Mouse (Mus musculus): Measurements from ENCODE around the gene Rxfp3. TPM values are rescaled to one million over a fixed set of nuclear protein-coding genes. Genes with fewer than 3 reads are reported as not detected.

Rxfp3 gene
- under 1 TPM in 1 of 2 experiments, not detected in 1; 0.08 TPM for total RNA-seq (2021)
- long read RNA-seq, experiment 1, full-length matches to known transcripts, result 1 of 1 reads
- long read RNA-seq, experiment 1, partial matches to known transcripts, result 0 of 1 reads
- long read RNA-seq, experiment 1, other reads (novel, unspliced or antisense), result 0 of 1 reads
- long read RNA-seq, experiment 2, result 0 reads

GRCm38 (mm10) chr15:11037711-11038110 is at the start of gene Rxfp3:
TSS of gene Rxfp3 (minus strand) at chr15:11037991.
- intact Hi-C loops (cut with DNase I; ENCODE audit: low total_unique reads), result loop anchor here (2.0 to 5.0 kb wide), 3 partner anchors 115 to 345 kb away; no protein-coding TSS in a partner anchor
- DNase-seq, result peak; percentile 22

DNA sequence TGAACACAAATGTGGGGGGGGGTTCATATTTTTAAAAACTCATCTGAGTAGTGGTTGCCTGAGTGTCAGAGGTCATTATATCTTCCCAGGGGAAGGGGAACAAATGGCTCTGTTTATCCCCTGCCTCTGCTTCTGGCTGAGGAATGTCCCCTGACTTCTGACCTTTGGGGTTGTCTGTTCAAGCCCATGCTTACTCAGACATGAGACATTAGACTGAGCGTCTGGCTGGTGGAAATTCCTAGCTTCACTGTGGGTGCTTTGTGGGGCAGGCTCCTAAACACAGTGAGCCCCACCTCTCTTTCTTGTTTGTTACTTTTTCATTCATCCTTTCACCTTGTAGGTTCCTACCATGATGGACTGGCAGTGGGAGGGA is 47.2 kb upstream of the Rxfp3 start:
- DNase-seq, result no peak
- intact Hi-C loops (cut with DNase I; ENCODE audit: low total_unique reads), result no loop called here

GRCm38 (mm10) chr15:11084241-11084992 is 46.6 kb upstream of the Rxfp3 start:
- DNase-seq, result no peak
- intact Hi-C loops (cut with DNase I; ENCODE audit: low total_unique reads), result no loop called here

GRCm38 (mm10) chr15:11083678-11084077 is 45.9 kb upstream of the Rxfp3 start:
- intact Hi-C loops (cut with DNase I; ENCODE audit: low total_unique reads), result no loop called here
- DNase-seq, result no peak

GRCm38 (mm10) chr15:11082961-11083569 is 45.3 kb upstream of the Rxfp3 start:
- intact Hi-C loops (cut with DNase I; ENCODE audit: low total_unique reads), result no loop called here

GRCm38 (mm10) chr15:11075726-11076361 is 38.1 kb upstream of the Rxfp3 start:
- no peak for DNase-seq
- intact Hi-C loops (cut with DNase I; ENCODE audit: low total_unique reads), result no loop called here

More at GRCm38 (mm10) chr15:11082961-11083569, 45.3 kb upstream of the Rxfp3 start:
- DNase-seq, result no peak

- intact Hi-C loops (cut with DNase I; ENCODE audit: low total_unique reads), result no loop called here
- no peak for DNase-seq
Measured at GRCm38 (mm10) chr15:11067891-11068290, 30.1 kb upstream of the Rxfp3 start.

GRCm38 (mm10) chr15:11066299-11066698 is 28.5 kb upstream of the Rxfp3 start:
- no peak for DNase-seq
- intact Hi-C loops (cut with DNase I; ENCODE audit: low total_unique reads), result no loop called here

DNA sequence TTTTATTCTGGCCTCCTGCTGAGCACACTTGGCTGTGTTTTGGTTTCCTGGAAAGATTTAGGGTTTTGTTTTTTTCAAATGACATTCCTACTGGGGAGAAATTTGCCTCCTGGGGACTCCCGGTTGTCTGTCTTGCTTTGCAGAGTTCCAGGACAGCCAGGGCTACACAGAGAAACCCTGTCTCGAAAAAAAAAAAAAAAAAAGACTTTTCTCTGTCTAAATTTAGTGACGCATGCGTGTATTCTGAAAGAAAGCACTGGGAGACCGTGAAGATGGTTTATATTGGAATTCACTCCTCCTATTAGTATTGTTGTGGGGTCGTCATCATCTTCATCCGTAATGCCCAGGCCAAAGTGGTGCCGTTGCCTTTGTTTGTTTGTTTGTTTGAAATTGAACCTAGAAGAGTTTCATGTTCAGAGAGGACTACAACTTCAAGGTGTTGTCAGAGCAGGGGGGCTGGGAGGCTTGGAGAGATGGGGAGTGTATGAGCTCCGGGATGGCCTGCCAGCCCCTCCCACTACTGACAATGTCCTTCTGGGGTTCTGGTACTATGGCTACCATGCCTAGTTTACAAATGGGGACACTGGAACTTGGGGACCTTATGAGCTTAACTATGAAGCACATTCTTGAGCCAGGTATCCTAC is 27.9 kb upstream of the Rxfp3 start:
- intact Hi-C loops (cut with DNase I; ENCODE audit: low total_unique reads), result no loop called here
- DNase-seq, result no peak

DNA sequence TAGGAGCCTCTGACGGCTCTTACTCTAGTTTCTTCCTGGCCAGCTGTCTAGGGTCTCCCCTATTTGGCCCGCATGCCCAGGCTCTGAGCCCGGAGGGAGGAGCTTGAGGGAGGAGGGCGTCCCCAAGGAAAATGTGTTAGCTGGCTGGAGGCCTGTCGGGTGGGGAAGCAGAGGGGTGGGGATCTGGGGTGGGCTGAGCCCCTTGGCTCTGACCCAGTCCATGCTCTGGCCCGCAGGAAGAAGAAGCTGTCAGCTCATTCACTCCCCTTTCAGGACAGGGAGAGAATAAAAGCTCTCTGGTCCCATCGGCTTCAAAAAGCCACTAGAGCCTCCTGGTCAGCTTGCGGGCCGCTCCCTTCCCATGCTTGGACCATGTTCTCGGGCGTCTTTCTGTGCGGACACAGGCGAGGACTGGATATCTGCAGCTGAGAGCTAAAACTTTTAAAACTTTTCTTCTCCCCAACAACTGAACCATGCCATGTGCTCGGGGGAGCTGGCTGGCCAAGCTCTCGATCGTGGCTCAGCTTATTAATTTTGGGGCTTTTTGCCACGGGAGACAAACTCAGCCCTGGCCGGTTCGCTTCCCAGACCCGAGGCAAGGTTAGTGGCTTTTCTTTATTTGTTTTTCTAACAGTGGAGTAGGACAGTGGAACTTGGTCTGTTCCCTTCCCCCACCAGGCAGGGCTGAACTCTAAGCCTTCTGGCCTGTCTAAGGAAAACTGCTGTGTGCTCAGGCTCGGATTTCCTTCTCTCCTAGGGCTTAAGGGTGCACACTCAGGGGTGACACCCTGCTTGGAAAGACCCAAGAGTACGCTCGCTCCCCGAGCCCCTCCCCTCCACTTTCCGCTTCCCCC is 27.0 kb upstream of the Rxfp3 start, which contains the start of gene Adamts12:
Gene Adamts12 (plus strand): TSS at position 233 of the 854 bp plus-strand sequence.
- intact Hi-C loops (cut with DNase I; ENCODE audit: low total_unique reads), result no loop called here
- peak; percentile 84 for DNase-seq

- DNase-seq, result no peak
Measured at GRCm38 (mm10) chr15:11064160-11064557, 26.4 kb upstream of the Rxfp3 start.

DNA sequence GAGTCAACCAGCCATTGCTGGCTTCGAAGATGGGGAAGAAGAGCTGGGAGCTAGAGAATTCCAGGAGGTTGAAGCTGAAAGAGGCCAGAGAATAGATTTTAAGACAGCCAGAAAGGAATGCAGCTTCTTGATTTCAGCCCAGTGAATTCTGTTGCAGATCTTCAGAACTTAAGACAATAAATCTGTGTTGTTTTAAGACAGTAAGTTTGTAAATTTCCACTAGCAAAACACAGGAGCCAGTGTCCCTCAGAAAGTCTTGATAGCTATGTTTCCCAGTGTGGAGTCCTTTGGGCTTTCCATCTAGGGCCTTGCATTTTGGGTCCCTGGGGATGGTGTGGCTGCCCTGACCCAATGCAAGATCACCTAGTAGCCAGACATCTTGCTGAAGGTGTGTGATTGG is 25.1 kb upstream of the Rxfp3 start:
- intact Hi-C loops (cut with DNase I; ENCODE audit: low total_unique reads), result no loop called here
- no peak for DNase-seq

More at GRCm38 (mm10) chr15:11064160-11064557, 26.4 kb upstream of the Rxfp3 start:
- intact Hi-C loops (cut with DNase I; ENCODE audit: low total_unique reads), result no loop called here

DNA sequence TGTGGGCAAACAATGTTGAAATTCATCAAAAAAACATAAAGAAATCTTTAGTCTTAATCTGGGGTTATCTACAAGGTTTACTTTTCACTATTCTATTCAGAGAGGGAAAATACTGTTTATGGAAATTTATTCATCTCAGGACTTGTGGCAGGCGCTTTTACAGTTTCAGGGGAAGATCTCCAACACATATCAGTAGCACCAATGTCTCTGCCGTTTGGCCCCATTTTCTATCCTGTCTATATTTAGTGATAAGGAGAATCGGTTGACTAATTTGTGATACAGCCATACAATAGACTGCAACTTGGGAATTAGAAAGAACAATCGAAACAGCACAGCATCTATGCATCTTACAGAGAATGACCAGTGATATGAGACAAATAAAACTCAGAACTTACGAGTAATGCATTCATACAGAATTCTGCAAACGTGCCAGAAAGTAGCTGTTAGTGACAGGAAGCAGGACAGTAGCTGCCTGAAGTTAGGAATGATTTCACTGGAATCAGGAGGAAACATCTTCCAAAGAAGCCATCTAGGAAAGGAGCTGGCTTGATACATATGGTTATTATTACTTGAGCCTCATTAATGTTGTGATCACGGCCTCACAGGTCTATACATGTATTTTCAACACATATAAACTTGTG is 16.8 kb upstream of the Rxfp3 start:
- intact Hi-C loops (cut with DNase I; ENCODE audit: low total_unique reads), result no loop called here
- DNase-seq, result no peak

DNA sequence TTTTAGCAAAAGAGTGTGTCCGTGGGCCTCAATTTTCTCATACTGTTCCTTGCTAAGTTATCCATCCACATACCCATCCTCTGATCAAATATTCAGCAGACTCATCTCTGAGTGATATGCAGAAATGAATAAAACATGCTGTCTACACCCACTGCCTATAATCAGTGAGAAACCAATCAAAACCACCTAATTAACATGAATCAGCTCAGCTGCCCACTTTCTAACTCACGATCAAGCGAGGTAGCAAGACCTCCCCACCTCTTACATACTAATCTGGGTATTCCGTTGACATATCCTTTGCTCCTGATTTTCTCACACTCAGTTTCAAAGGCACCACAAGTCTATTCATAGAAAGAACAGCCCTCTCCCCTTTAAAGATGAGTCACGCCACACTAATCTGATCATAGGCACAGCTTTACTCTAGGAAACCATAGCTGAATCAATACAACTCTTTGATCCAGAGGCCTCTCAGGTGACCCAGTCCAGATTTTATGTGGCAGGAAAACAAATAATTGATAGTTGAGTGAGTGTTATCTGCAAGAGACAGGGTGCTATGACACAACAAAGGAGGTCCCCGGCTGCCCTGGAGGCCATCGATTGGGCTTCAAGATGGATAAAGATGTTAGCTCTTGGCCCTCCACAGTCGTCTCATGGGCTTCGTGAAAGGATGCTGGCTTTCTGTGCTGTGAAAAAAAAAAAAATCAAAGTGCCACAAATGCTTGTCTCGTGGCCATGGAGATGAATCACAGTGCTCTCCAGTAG is 16.1 kb upstream of the Rxfp3 start:
- DNase-seq, result no peak
- intact Hi-C loops (cut with DNase I; ENCODE audit: low total_unique reads), result no loop called here

DNA sequence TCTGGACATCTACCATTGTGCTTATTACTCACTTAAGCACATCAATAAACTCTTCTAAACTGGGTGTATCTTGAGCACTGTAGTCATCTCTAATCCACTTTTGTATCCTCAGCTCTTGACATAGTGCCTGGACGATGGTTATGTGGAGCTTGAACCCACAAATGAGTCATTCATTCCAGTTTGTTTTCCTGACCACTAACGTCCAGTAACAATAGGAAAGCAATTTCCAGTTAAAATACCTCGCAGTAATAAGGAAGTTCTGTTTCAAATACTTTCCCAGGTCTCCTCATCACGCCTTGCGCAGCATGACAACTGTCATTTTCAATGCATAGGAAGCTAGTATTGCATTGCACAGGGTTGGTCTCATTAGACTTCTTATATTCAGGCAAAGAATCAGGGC is 5.0 kb upstream of the Rxfp3 start:
- intact Hi-C loops (cut with DNase I; ENCODE audit: low total_unique reads), result no loop called here
- DNase-seq, result no peak

GRCm38 (mm10) chr15:11041229-11041628 is 3.4 kb upstream of the Rxfp3 start:
- intact Hi-C loops (cut with DNase I; ENCODE audit: low total_unique reads), result no loop called here

DNA sequence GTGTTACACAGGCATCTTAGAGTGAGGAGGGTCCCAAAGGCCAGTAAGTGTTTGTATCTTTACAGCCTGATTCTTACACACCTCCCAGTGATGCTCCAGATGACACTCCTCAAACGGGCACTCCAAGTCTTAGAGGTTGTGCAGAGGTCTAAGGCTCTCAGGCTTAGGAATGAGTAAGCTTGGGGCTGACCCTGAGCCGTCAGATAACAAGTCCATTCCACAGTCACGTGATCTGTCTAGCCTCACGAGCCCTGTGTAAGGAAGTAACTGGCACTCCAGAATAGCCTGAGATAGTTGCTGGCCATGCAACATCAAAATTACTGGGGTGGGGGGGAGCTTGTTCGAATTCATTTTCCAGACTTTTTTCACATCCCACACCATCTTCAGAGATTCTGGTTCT is 2.3 kb upstream of the Rxfp3 start:
- no peak for DNase-seq
- intact Hi-C loops (cut with DNase I; ENCODE audit: low total_unique reads), result no loop called here

More at GRCm38 (mm10) chr15:11041229-11041628, 3.4 kb upstream of the Rxfp3 start:
- no peak for DNase-seq

- intact Hi-C loops (cut with DNase I; ENCODE audit: low total_unique reads), result loop anchor here (5.0 kb wide), 2 partner anchors 116 to 344 kb away; no protein-coding TSS in a partner anchor
- no peak for DNase-seq
Measured at GRCm38 (mm10) chr15:11038476-11038875, 685 bp upstream of the Rxfp3 start.

Measured in gastrocnemius, postnatal 14 days (tissue).